Mouse (Mus musculus): ENCODE data around the gene Hhip. TPM values are rescaled to one million over a fixed set of nuclear protein-coding genes. Genes with fewer than 3 reads are reported as not detected.

Hhip gene
- total and polyA plus RNA-seq, 3 experiments: not detected

- no peak overlapping the region for H3K4me3 ChIP-seq (ENCODE audit: control insufficient read depth in 1 of 2, insufficient read depth in 1 of 2, low read depth in 2 of 2, low read length in 2 of 2)
- no peaks in the 10 kb centered on the region for H3K9me3 ChIP-seq (replicated peaks; ENCODE audit: insufficient read depth, low read length)
- TF ChIP-seq E2F4 (IDR thresholded peaks at IDR 0.05; ENCODE audit: borderline replicate concordance, low read depth, low read length) (no peak), ZNF384 (IDR thresholded peaks at IDR 0.05; ENCODE audit: low read depth, low read length) (no peak), TCF12 (IDR thresholded peaks at IDR 0.05; ENCODE audit: low read depth, low read length) (no peak), ETS1 (IDR thresholded peaks at IDR 0.05; ENCODE audit: low read depth, low read length) (no peak), MAX (IDR thresholded peaks at IDR 0.05; ENCODE audit: low read length) (no peak), RCOR1 (IDR thresholded peaks at IDR 0.05; ENCODE audit: low read depth, low read length) (no peak), POLR2AphosphoS2 (IDR thresholded peaks at IDR 0.05; ENCODE audit: low read length) (no peak), ZKSCAN1 (IDR thresholded peaks at IDR 0.05; ENCODE audit: low read depth, low read length) (no peak), CHD1 (IDR thresholded peaks at IDR 0.05; ENCODE audit: low read depth, low read length) (no peak), NRF1 (IDR thresholded peaks at IDR 0.05; ENCODE audit: insufficient read depth, low read depth, low read length, poor library complexity, severe bottlenecking) (no peak), TAL1 (IDR thresholded peaks at IDR 0.05; ENCODE audit: low read length) (no peak), MYC (IDR thresholded peaks at IDR 0.05; ENCODE audit: low read depth, low read length) (no peak)
- no peaks in the 10 kb centered on the region for H3K79me2 ChIP-seq (ENCODE audit: control insufficient read depth, insufficient read depth, low read length, poor library complexity)
- H3K36me3 ChIP-seq (ENCODE audit: control insufficient read depth in 1 of 2, insufficient read depth in 2 of 2, low read length in 2 of 2): no peaks in the 10 kb centered on the region
- no peak for DNase-seq (ENCODE audit: low read depth, low spot score)
- H3K27me3 ChIP-seq (ENCODE audit: control insufficient read depth in 1 of 2, insufficient read depth in 2 of 2, low read length in 2 of 2): no peaks in the 10 kb centered on the region
- H3K27ac ChIP-seq (ENCODE audit: control insufficient read depth, low read depth, low read length): no peak overlapping the region
- no peak overlapping the region for H3K9ac ChIP-seq (ENCODE audit: control insufficient read depth, low read depth, low read length, poor library complexity, severe bottlenecking)
- no peaks in the 10 kb centered on the region for H3K4me1 ChIP-seq (ENCODE audit: control insufficient read depth in 1 of 2, insufficient read depth in 2 of 2, low read length in 2 of 2)
These were observed 387 bp upstream of the Hhip start for GRCm38 (mm10) chr8:80058193-80058592.

- Histone ChIP-seq H3K27me3 (ENCODE audit: control insufficient read depth in 1 of 2, insufficient read depth in 2 of 2, low read length in 2 of 2) (no peaks in the 10 kb centered on the region), H3K79me2 (ENCODE audit: control insufficient read depth, insufficient read depth, low read length, poor library complexity) (no peaks in the 10 kb centered on the region), H3K4me3 (ENCODE audit: control insufficient read depth in 1 of 2, insufficient read depth in 1 of 2, low read depth in 2 of 2, low read length in 2 of 2) (no peak overlapping the region), H3K9ac (ENCODE audit: control insufficient read depth, low read depth, low read length, poor library complexity, severe bottlenecking) (no peak overlapping the region), H3K9me3 (replicated peaks; ENCODE audit: insufficient read depth, low read length) (no peaks in the 10 kb centered on the region), H3K36me3 (ENCODE audit: control insufficient read depth in 1 of 2, insufficient read depth in 2 of 2, low read length in 2 of 2) (no peaks in the 10 kb centered on the region), H3K4me1 (ENCODE audit: control insufficient read depth in 1 of 2, insufficient read depth in 2 of 2, low read length in 2 of 2) (no peaks in the 10 kb centered on the region), H3K27ac (ENCODE audit: control insufficient read depth, low read depth, low read length) (no peak overlapping the region)
- DNase-seq (ENCODE audit: low read depth, low spot score): no peak
- TF ChIP-seq POLR2AphosphoS2 (IDR thresholded peaks at IDR 0.05; ENCODE audit: low read length) (no peak), BHLHE40 (IDR thresholded peaks at IDR 0.05; ENCODE audit: borderline replicate concordance, low read depth, low read length) (no peak), USF2 (IDR thresholded peaks at IDR 0.05; ENCODE audit: borderline replicate concordance in 1 of 2, insufficient read depth in 1 of 2, low read depth in 1 of 2, low read length in 2 of 2) (no peak), USF1 (IDR thresholded peaks at IDR 0.05; ENCODE audit: low read depth, low read length) (no peak), MXI1 (IDR thresholded peaks at IDR 0.05; ENCODE audit: low read depth, low read length) (no peak), MAX (IDR thresholded peaks at IDR 0.05; ENCODE audit: low read length) (no peak), HCFC1 (IDR thresholded peaks at IDR 0.05; ENCODE audit: low read depth, low read length) (no peak), GATA1 (IDR thresholded peaks at IDR 0.05; ENCODE audit: low read depth, low read length) (no peak), ELF1 (IDR thresholded peaks at IDR 0.05; ENCODE audit: low read depth, low read length) (no peak), ZC3H11A (IDR thresholded peaks at IDR 0.05; ENCODE audit: low read depth, low read length) (no peak)
These were observed 1.3 kb downstream of the Hhip start for GRCm38 (mm10) chr8:80056331-80057070.

Measured in MEL (cell line).